In the genomic region with DNA sequence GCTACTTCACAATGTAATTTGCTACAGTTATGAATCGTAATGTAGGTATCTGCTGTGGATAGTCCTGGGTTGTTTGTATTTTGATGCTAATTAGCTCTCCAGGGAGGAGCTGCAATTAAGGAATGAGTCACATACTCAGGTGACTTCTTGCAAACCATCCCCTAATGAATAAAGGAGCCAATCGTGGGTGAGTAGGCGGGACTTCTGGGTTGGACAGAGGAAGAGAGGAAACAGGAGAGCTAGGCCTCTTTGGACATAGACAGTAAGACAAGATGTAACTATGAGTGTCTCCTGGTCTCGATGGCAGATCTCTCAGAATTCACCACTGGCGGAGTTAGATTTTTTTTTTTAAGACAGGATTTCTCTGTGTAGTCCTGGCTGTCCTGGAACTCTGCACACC, we compare ENCODE assay signal across 10 mouse cellular contexts.
"Had no signal": no experiment of that assay in that cellular context is flagged by ENCODE, and none has a peak within 500 bp of the region (broad histone marks: within the 10 kb centered on the region; RNA-seq: fewer than 3 reads in every experiment).

No protein-coding gene starts in this region.

- H3K4me3 ChIP-seq: kidney, embryonic 15.5 days; limb, embryonic 10.5 days; liver, embryonic 15.5 days; neural tube, embryonic 12.5 days had no signal

- H3K9ac ChIP-seq: kidney, embryonic 15.5 days; liver, embryonic 15.5 days; neural tube, embryonic 12.5 days had no signal

- H3K9me3 ChIP-seq: kidney, embryonic 15.5 days; limb, embryonic 10.5 days; liver, embryonic 15.5 days; neural tube, embryonic 12.5 days had no signal

- H3K27me3 ChIP-seq: kidney, embryonic 15.5 days; liver, embryonic 15.5 days; neural tube, embryonic 12.5 days had no signal

- H3K27ac ChIP-seq: kidney, embryonic 15.5 days; limb, embryonic 10.5 days; liver, embryonic 15.5 days; neural tube, embryonic 12.5 days had no signal

- H3K4me1 ChIP-seq: limb, embryonic 10.5 days had no signal

- DNase-seq: kidney, postnatal 14 days; lung, adult 2 months; lung, postnatal 36 days; midbrain, embryonic 14.5 days; thymus, adult 2 months; thymus, postnatal 25 days had no signal
